Mouse (Mus musculus) ovary, postnatal 10 days (tissue): Measurements from ENCODE around the gene Slc28a3.

Experiments
- DNase-seq: peaks from one replicate; pipeline ENCODE4 v3.0.0; 2022; ENCODE audit warnings: low spot score

Gene Slc28a3

DNA sequence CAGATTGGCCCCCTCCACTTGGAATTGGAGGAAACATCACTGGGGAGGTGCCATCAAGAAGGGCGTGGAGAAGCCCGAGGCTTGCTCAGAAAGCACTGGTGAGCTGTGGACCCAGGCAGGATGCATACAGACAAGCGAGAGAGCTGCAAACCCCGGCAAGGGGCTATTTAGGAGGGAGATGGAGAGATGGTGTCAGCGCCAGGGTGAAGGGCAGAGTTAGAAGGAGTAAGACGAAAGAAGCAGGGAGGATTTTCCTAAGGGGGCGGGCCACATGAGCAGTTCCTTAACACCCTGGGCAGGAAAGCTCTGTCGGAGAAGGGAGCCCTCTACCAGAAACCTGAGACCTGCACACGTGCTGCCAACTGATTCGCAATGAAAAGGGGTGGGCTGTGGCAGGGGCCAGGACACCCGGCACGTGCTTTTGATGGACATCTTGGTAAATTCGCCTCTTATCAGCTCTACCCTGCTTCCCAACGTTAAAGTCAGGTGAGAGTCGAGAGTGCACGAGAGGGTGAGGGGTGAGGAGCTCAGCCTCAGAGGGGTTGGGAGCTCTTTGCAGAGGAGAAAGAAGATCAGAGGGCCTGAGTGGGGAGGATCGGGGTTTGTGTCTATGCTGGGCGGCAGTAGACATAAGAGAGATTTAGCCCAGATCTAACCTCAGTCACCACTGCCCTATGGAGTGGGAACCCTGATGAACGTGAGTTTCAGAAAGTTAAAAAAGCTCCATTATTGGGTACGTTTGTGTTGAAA is 87.5 kb downstream of the Slc28a3 start:
- DNase-seq: no peak

DNA sequence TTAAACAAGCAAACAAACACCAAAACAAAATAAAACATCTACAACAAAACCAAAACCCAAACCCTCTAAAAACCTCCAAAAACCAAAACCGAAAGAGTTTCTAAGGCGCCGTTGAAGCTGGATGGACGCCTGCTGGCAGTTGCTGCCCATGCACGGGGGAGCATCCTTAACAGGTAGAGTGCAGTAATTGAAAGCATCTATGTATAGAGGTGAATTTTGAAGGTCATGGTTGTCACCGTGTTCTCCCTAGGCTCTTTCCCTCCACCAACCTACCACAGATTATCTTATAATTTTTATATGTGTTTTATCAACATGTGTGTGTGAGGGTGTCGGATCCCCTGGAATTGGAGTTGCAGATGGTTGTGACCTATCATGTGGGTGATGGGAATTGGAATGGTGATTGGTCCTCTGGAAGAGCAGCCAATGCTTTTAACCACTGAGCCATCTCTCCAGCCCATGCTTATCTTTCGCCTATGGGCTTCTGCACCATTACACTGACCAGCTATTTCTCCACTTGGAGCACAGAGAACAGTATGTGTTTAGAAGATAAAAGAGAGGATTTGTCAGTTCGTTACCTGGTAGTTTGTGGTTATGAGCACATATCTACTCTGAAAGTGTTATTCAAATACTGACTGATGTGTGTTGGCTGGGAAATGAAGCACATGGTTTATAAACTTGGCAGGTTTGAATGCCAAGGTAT is 89.2 kb downstream of the Slc28a3 start:
- no peak for DNase-seq

DNA sequence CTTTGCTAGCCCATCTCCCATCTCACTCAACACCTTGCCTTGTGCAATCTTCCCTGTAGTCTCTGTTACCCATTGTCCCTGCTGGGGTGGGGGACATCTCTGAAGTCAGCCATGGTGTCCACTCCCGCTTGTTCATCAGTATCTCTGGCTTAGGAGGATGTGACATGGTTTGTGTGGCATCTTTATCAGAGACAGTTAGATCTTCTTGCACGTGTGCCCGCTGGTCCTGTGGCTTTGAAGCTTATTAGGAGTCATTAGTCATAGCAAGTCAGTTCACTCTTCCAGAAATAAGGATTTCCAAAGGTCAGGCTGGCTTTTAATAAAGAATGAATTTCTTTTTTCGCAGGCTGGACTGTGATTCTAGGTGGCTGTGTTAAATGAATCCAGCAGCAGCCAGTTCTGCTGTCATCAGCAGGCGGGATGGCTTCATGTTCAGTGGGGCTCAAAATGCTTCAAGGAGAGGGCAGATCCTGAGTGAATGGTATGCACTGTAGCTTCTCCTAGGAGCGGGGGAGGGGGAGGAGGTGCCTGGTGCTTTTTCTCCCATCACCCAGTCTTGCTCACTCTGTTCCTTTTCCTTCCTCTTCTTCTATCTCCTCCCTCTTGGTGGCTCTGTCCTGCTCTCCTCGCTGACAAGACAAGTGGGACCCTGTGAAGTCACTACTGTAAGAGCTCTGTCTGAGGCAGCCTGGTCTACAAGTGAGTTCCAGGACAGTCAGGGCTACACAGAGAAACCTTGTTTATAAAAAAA is 89.9 kb downstream of the Slc28a3 start:
- no peak for DNase-seq

DNA sequence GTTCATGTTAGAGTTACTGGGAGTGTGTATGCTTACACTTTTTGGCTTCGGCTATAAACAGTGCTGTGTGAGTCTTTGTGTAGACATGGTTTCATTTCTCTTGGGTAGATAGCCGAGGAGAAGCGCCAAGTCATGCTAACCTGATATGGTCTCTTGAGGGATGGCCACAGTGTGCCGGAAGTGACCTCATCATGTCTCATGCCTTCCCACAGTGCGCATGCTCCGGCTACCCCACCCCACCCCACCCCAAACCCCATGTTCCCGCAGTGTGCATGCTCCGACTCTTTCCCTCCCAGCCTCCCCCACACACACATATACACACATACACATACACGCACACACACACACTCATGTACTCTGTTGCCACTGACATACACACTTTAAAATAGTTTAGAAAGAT is 90.6 kb downstream of the Slc28a3 start:
- no peak for DNase-seq

DNA sequence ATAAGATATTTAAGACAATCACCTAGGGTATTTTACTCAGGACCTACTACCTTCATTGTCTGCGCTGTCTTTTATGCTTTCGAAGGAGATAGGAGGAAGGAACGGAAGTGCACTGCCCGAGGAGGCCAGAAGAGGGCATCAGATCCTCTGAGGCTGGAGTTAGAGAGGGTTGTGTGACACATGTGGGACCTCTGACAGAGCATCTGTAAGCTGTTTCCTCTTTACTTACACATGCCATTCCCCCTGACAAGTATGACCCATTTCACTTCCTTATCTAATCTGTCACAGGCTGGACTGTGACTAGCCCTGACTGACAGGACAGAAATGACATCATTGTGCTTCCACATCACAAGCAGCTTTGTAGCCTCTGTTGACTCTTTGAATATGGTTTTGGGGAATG is 94.4 kb downstream of the Slc28a3 start:
- no peak for DNase-seq

DNA sequence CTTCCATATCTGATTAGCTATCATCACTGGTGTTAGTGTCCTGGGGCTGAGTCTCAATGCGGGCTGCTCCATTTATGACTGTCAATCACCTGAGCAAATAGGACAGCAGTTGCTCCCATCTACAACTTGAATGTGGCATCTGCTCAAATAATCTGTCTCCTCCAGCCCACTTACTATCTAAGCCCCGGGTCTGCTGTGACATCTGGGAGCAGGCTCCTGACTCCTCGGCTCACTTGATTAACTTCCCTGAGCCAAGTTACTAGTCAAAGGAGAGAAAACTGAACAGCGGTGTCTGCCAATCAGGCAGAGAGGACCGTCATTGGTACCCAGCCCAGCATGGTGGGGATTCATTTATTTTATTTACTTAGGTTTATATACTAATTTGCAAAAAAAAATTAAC is 95.0 kb downstream of the Slc28a3 start:
- no peak for DNase-seq

DNA sequence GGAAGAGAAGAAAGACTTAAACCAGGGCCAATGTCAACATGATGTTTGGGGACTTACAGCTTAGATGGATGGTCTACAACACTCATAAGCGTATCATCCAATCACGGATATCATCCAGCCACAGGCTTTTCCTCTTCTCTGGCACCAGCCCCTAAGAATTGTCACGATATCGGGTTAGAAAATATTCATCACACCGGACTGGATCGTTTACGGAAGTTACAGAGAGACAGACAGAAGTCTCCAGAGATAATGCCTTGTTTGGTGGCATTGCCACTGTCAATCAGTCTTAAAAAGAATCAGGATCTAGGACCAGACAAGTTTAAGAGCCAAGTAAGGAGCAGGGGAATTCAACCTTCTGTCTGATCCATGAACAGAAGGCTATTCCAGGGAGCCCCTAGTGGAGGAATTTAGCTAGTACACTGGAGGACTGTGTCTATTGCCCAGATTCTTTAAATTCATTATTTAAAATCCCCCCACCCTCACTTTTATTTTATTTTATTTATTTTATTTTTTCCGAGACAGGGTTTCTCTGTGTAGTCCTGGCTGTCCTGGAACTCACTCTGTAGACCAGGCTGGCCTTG is 96.4 kb downstream of the Slc28a3 start:
- no peak for DNase-seq

DNA sequence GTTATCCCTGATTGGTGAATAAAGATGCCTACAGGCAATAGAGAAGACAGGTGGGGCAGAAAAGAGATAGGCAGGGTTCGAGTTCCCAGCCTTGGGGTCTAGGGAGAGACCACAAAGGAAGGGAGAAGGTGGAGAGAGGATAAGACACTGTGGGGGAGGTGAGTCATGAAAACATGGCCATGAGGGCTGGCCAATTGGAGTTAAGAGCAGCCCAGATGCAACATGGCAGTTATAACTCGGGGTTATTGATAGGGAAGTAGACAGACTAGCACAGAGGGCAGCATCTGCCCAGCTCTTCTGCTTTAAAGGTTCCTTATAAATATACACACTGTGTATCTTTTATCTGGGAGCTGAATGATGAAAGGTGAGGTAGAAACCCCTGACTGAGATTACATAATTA is 98.8 kb downstream of the Slc28a3 start:
- DNase-seq: no peak

DNA sequence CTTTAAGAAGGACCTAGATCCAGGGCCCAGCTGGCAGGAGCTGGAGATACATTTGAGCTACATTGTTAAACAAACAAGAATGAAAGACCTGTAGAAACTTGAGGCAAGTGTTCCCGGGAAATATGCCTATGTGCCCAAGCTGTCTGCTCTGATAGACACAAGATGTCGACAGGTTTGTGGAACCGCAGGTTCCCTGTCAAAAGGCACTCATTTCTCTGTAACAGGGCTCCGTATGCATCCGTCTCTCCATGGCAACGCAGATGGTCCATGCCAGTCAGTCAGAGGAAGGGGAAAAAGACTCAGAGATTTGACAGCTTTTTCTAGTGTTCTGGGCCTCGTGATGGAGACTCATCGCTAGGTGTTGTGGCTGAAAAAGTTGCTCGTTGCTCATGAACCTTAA is 99.4 kb downstream of the Slc28a3 start:
- DNase-seq: no peak

DNA sequence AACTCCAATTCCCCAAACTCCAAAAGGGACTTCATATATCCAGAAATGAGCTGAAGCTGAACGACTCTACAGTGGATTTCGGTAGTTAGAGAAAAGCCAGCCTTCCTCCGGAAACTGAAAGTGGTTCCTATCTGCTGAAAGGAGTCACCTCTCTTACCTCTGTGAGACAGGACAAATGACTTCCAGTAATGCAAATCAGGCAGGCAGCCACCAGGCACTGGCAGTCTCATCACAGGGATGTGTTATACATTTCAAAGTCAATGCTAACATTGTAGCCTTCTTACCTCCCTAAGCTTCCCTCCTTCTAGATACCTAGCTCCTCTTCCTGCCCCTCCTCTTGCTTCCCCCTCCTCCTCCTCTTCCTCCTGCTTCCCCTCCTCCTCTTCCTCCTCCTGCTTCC is 101.4 kb downstream of the Slc28a3 start:
- no peak for DNase-seq

DNA sequence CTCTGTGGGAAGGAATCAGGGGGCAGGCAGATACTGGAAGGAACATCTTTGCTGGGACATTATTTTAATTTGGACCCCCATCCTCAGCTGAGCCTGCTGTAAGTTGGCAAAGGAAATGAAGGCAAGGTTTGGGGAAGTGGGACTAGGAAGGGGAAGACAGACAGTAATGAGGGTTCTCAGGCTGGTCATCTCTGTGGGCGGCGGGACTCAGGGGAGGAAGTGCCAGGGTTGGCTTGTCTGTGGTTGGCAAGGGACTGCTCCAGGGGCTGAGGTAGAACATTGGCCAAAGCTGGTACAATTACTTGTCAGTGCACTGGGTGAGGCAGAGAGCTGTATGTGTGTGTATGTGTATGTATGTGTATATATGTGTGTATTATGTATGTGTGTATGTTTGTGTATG is 107.1 kb downstream of the Slc28a3 start:
- DNase-seq: no peak

DNA sequence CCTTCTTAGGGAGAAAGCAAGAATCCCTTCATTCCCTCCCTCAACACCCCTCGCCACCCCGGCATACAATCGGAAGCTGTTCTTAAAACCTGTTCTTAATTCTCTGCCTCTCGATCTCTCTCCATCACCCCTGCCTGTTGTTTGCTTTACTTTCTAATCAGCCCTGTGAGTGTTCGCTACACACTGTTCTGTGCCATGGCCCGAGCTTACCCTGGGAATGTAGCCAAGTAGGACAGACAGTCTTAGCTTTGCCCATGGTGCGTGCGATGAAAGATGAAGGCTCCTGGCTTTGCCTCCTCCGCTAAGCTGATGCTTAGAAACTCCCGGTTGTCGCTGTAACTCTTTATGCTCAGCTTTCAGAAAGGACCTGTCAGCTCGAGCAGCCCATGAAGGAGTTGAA is 112.9 kb downstream of the Slc28a3 start:
- DNase-seq: no peak
